Mouse (Mus musculus) myocyte (in vitro differentiated cells): Measurements from ENCODE around the gene Lca5. TPM values are rescaled to one million over a fixed set of nuclear protein-coding genes. Genes with fewer than 3 reads are reported as not detected.

Experiments used
- H3K27me3 ChIP-seq: one replicate; pipeline ENCODE4 v1.6.1; 2011; ENCODE audit not compliant: control insufficient read depth, insufficient read depth, insufficient read length
- H3K36me3 ChIP-seq: one replicate; pipeline ENCODE4 v1.6.1; 2011; ENCODE audit not compliant: control insufficient read depth, insufficient read depth
- H3K4me2 ChIP-seq: one replicate; pipeline ENCODE4 v1.6.1; 2011; ENCODE audit warnings: low read depth, control low read depth
- H3K4me3 ChIP-seq: one replicate; pipeline ENCODE4 v1.5.1; 2011; ENCODE audit warnings: mild to moderate bottlenecking, control low read depth, moderate library complexity
- H3K79me2 ChIP-seq: one replicate; pipeline ENCODE4 v1.6.1; 2011; ENCODE audit not compliant: control insufficient read depth, insufficient read depth
- H3ac ChIP-seq: one replicate; pipeline ENCODE4 v1.6.1; 2011; ENCODE audit not compliant: control insufficient read depth, insufficient read length
- CEBPB ChIP-seq: IDR thresholded peaks from 2 replicates; pipeline ENCODE4 v1.6.1; 2011; ENCODE audit warnings: mild to moderate bottlenecking, moderate library complexity; ENCODE audit not compliant: poor library complexity, insufficient read depth, severe bottlenecking
- E2F4 ChIP-seq: IDR thresholded peaks from one replicate; pipeline ENCODE4 v1.6.1; 2011; ENCODE audit warnings: mild to moderate bottlenecking, control low read depth, moderate library complexity; ENCODE audit not compliant: insufficient read depth
- MAX ChIP-seq: IDR thresholded peaks from one replicate; pipeline ENCODE4 v1.6.1; 2011; ENCODE audit warnings: low read depth, mild to moderate bottlenecking, control low read depth
- MYOD1 ChIP-seq, 3 experiments: IDR thresholded peaks; one replicate each; pipeline ENCODE4 v1.6.1; 2011; ENCODE audit warnings: control low read depth in 2 of 3, low read depth in 2 of 3, mild to moderate bottlenecking in 2 of 3, moderate library complexity in 1 of 3; ENCODE audit not compliant: insufficient read length in 2 of 3, control insufficient read depth in 1 of 3
- MYOG ChIP-seq, 3 experiments: IDR thresholded peaks; one replicate each; pipeline ENCODE4 v1.6.1; 2011; ENCODE audit warnings: control low read depth in 2 of 3, low read depth in 2 of 3, mild to moderate bottlenecking in 2 of 3; ENCODE audit not compliant: insufficient read length in 2 of 3, control insufficient read depth in 1 of 3, insufficient read depth in 1 of 3
- POLR2A ChIP-seq: IDR thresholded peaks from one replicate; pipeline ENCODE4 v1.6.1; 2011; ENCODE audit warnings: low read depth, mild to moderate bottlenecking, control low read depth, moderate library complexity; ENCODE audit not compliant: insufficient read length
- POLR2AphosphoS2 ChIP-seq: IDR thresholded peaks from one replicate; pipeline ENCODE4 v1.6.1; 2011; ENCODE audit warnings: low read depth, control low read depth; ENCODE audit not compliant: insufficient read length
- REST ChIP-seq: IDR thresholded peaks from one replicate; pipeline ENCODE4 v1.6.1; 2011; ENCODE audit warnings: mild to moderate bottlenecking, control low read depth, moderate library complexity; ENCODE audit not compliant: insufficient read depth, insufficient read length
- SRF ChIP-seq: IDR thresholded peaks from one replicate; pipeline ENCODE4 v1.6.1; 2011; ENCODE audit warnings: low read depth; ENCODE audit not compliant: control insufficient read depth, insufficient read length
- TCF12 ChIP-seq: IDR thresholded peaks from one replicate; pipeline ENCODE4 v1.6.1; 2011; ENCODE audit warnings: mild to moderate bottlenecking, control low read depth; ENCODE audit not compliant: poor library complexity, insufficient read depth, severe bottlenecking
- TCF3 ChIP-seq: IDR thresholded peaks from one replicate; pipeline ENCODE4 v1.6.1; 2011; ENCODE audit warnings: low read depth, control low read depth; ENCODE audit not compliant: insufficient read length
- USF1 ChIP-seq: IDR thresholded peaks from one replicate; pipeline ENCODE4 v1.6.1; 2011; ENCODE audit warnings: low read depth, mild to moderate bottlenecking, control low read depth, moderate library complexity
- polyA plus RNA-seq: library from polyadenylated mRNA; unstranded; fragments of >200 nt; fragmentation: generic; extraction: Trizol; gene quantifications from one replicate; pipeline ENCODE4 v1.2.1, GENCODE M21; 2012; ENCODE audit warnings: missing spikeins

Lca5 gene
- polyA plus RNA-seq, 1 experiment = 2.5 TPM

DNA sequence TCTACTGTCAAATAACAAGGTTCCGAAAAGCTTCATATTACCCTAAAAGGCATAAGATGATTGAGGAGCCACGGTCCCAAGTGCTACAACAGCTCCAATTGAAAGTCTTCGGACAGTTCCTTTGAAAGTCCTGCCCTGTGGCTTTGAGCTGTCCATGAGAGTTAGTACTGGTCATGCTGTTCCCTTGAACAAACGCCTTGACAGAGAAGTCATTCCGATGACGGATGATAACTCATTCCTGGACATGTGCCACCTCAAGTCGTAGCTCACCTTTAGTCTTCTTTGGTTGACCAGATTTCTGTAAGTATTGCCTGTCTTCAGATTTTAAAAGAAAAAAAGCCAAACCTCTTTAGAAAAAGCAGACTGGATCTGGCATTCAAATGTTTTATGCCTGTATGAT, 87.6 kb downstream of the Lca5 start:
- Histone ChIP-seq H3K4me2 (no peak overlapping the region), H3K4me3 (no peak overlapping the region), H3ac (no peak overlapping the region), H3K36me3 (no peaks in the 10 kb centered on the region), H3K79me2 (no peaks in the 10 kb centered on the region), H3K27me3 (no peaks in the 10 kb centered on the region)
- TF ChIP-seq MYOD1 (IDR thresholded peaks at IDR 0.05; ENCODE audit: control insufficient read depth in 1 of 3, insufficient read length in 2 of 3, low read depth in 2 of 3) (no peak), POLR2A (no peak), CEBPB (no peak), USF1 (no peak), POLR2AphosphoS2 (no peak), REST (no peak), SRF (no peak), E2F4 (no peak), TCF3 (no peak), TCF12 (no peak), MAX (no peak), MYOG (IDR thresholded peaks at IDR 0.05; ENCODE audit: control insufficient read depth in 1 of 3, insufficient read depth in 1 of 3, insufficient read length in 2 of 3, low read depth in 2 of 3) (no peak)

DNA sequence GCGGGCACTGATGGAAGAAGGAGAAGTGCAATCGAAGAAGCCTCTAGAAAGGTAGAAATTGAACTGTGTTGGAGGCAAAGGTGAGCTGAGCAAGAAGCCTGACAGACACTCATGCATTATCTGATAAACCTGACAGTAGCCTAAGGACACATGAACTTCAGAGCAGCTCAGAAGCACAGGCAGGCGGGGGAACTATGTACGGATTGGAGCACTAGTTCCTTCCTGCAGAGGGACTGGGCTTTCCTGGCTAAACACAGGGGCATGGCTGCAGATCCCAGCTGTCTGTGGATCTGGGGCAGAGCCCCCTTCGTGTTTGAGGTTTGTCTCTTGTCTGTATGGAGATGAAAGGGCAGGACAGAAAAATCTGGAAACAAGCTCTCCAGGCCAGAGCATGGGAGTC, 89.8 kb downstream of the Lca5 start:
- H3K27me3 ChIP-seq = no peaks in the 10 kb centered on the region
- H3K36me3 ChIP-seq = no peaks in the 10 kb centered on the region
- H3K79me2 ChIP-seq = no peaks in the 10 kb centered on the region
- no peak overlapping the region for H3K4me3 ChIP-seq
- TF ChIP-seq E2F4 (no peak), MYOG (IDR thresholded peaks at IDR 0.05; ENCODE audit: control insufficient read depth in 1 of 3, insufficient read depth in 1 of 3, insufficient read length in 2 of 3, low read depth in 2 of 3) (peak in 1 of 3 experiments; percentile 5)
- H3ac ChIP-seq = no peak overlapping the region
- H3K4me2 ChIP-seq = no peak overlapping the region

DNA sequence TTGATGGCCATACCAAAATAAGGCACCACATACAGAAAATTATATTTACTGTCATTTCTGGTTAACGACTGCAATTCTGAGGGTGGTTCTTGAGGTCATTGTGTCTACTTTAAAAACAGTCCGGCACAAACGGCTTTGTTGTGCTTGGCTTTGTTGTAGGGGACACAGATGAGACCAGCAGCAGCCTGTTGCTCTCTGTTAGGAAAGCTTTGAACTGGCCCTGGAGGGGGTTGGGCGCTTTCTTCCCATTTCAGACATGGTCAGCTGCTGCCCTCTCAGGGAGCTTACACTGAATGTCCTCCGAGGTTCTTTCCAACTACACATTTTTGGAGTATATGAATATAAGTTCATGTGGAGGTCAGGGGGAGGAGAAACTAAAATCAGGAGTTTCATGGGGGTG, 90.3 kb downstream of the Lca5 start:
- no peak overlapping the region for H3ac ChIP-seq
- no peaks in the 10 kb centered on the region for H3K79me2 ChIP-seq
- TF ChIP-seq TCF3 (no peak), MYOG (IDR thresholded peaks at IDR 0.05; ENCODE audit: control insufficient read depth in 1 of 3, insufficient read depth in 1 of 3, insufficient read length in 2 of 3, low read depth in 2 of 3) (no peak), CEBPB (no peak), MYOD1 (IDR thresholded peaks at IDR 0.05; ENCODE audit: control insufficient read depth in 1 of 3, insufficient read length in 2 of 3, low read depth in 2 of 3) (no peak), E2F4 (no peak), POLR2A (no peak), TCF12 (no peak), REST (no peak), USF1 (no peak), MAX (no peak), SRF (no peak), POLR2AphosphoS2 (no peak)
- H3K36me3 ChIP-seq = no peaks in the 10 kb centered on the region
- H3K4me2 ChIP-seq = peak overlapping the region; percentile 69
- no peak overlapping the region for H3K4me3 ChIP-seq
- no peaks in the 10 kb centered on the region for H3K27me3 ChIP-seq

DNA sequence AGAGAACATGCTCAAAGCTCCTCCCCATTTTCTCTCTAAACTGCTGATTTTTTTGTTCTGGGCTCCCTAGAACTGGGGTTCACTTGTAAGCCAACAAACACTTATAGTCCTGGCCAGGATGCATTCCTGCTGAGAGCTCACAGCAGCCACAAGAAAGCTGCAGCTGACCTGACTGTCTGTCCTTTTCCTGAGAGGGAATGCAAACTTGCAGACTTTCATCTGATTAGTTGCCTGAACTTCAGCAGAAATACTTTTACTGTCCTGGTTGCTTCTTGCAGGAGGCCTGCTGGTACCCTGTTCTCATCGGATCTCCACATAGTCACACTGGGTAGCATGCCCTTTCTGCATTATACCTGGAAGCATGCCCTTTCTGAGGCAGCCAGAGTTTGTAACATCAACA, 91.0 kb downstream of the Lca5 start:
- no peak for TF ChIP-seq TCF12
- no peak for TF ChIP-seq MYOG (IDR thresholded peaks at IDR 0.05; ENCODE audit: control insufficient read depth in 1 of 3, insufficient read depth in 1 of 3, insufficient read length in 2 of 3, low read depth in 2 of 3)
- no peak for TF ChIP-seq MAX
- TF ChIP-seq TCF3 = no peak
- TF ChIP-seq MYOD1 (IDR thresholded peaks at IDR 0.05; ENCODE audit: control insufficient read depth in 1 of 3, insufficient read length in 2 of 3, low read depth in 2 of 3) = no peak
- H3K27me3 ChIP-seq = no peaks in the 10 kb centered on the region
- H3K36me3 ChIP-seq = no peaks in the 10 kb centered on the region
- no peak overlapping the region for H3ac ChIP-seq
- H3K4me2 ChIP-seq = peak overlapping the region; percentile 69
- no peaks in the 10 kb centered on the region for H3K79me2 ChIP-seq
- no peak overlapping the region for H3K4me3 ChIP-seq

DNA sequence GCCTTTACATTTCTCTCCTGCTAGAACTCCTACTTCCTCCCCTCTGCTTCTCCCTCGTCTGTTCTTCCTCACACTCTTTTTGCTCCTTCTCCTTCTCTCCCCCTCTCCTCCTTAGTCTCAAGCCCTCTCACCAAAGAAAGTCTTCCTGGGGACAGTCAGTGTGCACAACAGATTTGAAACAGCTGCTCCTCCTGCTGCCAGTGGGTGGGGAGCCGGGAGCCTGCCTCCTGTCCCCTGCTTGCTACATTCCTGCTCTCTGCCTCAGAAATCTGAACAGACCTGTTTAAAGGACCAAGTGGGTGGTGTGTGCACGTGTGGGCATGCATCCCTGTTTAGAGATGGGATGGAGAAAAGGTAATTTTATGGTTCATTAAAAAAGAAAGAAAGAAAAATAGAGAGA, 91.4 kb downstream of the Lca5 start:
- Histone ChIP-seq H3K79me2 (no peaks in the 10 kb centered on the region), H3K27me3 (no peaks in the 10 kb centered on the region), H3K4me3 (no peak overlapping the region), H3K36me3 (no peaks in the 10 kb centered on the region), H3K4me2 (peak overlapping the region; percentile 69), H3ac (no peak overlapping the region)
- TF ChIP-seq MYOD1 (IDR thresholded peaks at IDR 0.05; ENCODE audit: control insufficient read depth in 1 of 3, insufficient read length in 2 of 3, low read depth in 2 of 3) = peak in 2 of 3 experiments; percentile 66 to 78
- TF ChIP-seq MYOG (IDR thresholded peaks at IDR 0.05; ENCODE audit: control insufficient read depth in 1 of 3, insufficient read depth in 1 of 3, insufficient read length in 2 of 3, low read depth in 2 of 3) = peak in 1 of 3 experiments; percentile 78
- no peak for TF ChIP-seq TCF12
